Mouse (Mus musculus) E14TG2a.4 (cell line): ENCODE measurements at regions not wholly inside any gene's neighbourhood (a gene's known extent, or its start where the extent isn't known, plus 50 kb on each side); places are given as distances from the start of the nearest gene placed in this dataset.

ENCODE experiments used
- H3K27me3 ChIP-seq: 2 replicates; pipeline ENCODE4 v1.6.1; 2014; ENCODE audit warnings: low read length, control low read depth; ENCODE audit not compliant: insufficient read depth
- H3K36me3 ChIP-seq: 2 replicates; pipeline ENCODE4 v1.6.1; 2014; ENCODE audit warnings: low read length, control low read depth; ENCODE audit not compliant: insufficient read depth
- H3K4me1 ChIP-seq: replicated peaks from 2 replicates; pipeline ENCODE4 v1.6.1; 2014; ENCODE audit warnings: low read depth, low read length, control low read depth
- H3K4me3 ChIP-seq: replicated peaks from 2 replicates; pipeline ENCODE4 v1.5.1; 2014; ENCODE audit warnings: mild to moderate bottlenecking, low read length
- H3K9me3 ChIP-seq: 2 replicates; pipeline ENCODE4 v1.6.1; 2014; ENCODE audit warnings: low read length, control low read depth
- CTCF ChIP-seq: conservative IDR thresholded peaks from 2 replicates; pipeline ENCODE4 v1.5.1; 2014; ENCODE audit warnings: low read length
- NANOG ChIP-seq: IDR thresholded peaks from 2 replicates; pipeline ENCODE4 v1.6.1; 2014; ENCODE audit warnings: borderline replicate concordance, low read length, mixed read lengths
- POU5F1 ChIP-seq: IDR thresholded peaks from 2 replicates; pipeline ENCODE4 v1.6.1; 2014; ENCODE audit warnings: low read length, borderline replicate concordance

DNA sequence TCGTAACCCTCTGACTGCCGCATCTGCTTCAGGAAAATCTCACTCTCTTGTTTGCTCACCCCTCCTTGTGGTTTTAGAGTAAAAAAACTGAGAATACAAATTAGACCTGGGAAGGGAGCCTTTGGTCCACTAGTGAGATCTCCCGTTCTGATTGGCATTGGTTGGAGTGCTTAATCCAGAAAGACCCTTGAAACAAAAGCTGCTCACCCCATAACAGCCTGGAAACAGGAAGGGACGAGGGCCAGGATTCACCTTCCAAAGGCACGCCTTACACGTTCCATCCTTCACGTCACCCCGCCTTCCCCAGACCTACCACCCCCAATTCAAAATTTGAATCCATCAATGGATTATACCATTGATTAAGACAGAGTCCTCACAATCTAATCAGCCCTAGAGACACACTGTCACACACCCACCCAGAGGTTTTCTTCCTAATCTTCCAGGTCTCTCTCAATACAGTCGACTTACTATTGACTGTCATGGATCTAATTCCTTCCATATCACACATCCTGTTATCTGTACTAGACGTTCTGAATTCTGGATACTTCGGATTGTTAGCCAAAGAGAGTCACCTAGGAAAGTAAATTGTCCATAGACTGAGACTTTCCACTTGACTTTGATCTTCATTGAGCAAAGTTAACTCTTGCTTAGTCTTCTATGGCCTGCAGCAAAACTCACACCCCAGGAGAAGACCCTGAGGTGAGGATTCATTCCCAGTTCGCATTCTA is 94.1 kb upstream of the Cpm start:
- no peak for TF ChIP-seq NANOG
- no peak for TF ChIP-seq POU5F1
- TF ChIP-seq CTCF = no peak
- Histone ChIP-seq H3K9me3 (no peaks in the 10 kb centered on the region), H3K27me3 (no peaks in the 10 kb centered on the region), H3K36me3 (no peaks in the 10 kb centered on the region), H3K4me1 (no peaks in the 10 kb centered on the region), H3K4me3 (no peak overlapping the region)

DNA sequence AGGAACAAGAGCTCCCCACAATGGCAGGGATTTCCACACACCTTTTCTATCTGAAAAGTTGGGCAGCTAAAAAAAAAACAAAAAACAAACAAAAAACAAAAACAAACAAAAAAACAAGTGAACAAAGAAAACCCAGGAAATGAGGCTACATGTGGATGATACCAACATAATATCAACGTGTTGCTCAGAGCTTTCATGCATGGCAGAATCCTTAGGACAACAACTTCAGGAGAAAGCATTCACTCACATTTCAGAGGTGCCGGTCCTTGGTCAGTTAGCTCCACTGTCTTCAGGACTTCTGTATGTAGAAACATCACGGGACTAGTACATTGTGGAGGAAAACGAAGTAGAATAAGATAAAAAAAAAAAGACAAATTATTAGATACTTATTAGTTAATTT is 94.8 kb upstream of the Cpm start:
- H3K4me3 ChIP-seq = no peak overlapping the region
- H3K27me3 ChIP-seq = no peaks in the 10 kb centered on the region
- no peaks in the 10 kb centered on the region for H3K36me3 ChIP-seq
- TF ChIP-seq POU5F1 = no peak
- no peak for TF ChIP-seq NANOG
- TF ChIP-seq CTCF = no peak
- H3K4me1 ChIP-seq = no peaks in the 10 kb centered on the region
- no peaks in the 10 kb centered on the region for H3K9me3 ChIP-seq

- no peaks in the 10 kb centered on the region for H3K4me1 ChIP-seq
- H3K4me3 ChIP-seq = no peak overlapping the region
- TF ChIP-seq CTCF = no peak
- no peak for TF ChIP-seq NANOG
- TF ChIP-seq POU5F1 = no peak
- no peaks in the 10 kb centered on the region for H3K27me3 ChIP-seq
- no peaks in the 10 kb centered on the region for H3K36me3 ChIP-seq
- no peaks in the 10 kb centered on the region for H3K9me3 ChIP-seq
These were observed 95.5 kb upstream of the Cpm start for GRCm38 (mm10) chr10:117533541-117534386.

GRCm38 (mm10) chr10:117532750-117533540 is 96.4 kb upstream of the Cpm start:
- no peak for TF ChIP-seq CTCF
- no peak for TF ChIP-seq NANOG
- no peak for TF ChIP-seq POU5F1
- no peaks in the 10 kb centered on the region for H3K4me1 ChIP-seq
- H3K9me3 ChIP-seq = no peaks in the 10 kb centered on the region
- H3K4me3 ChIP-seq = no peak overlapping the region
- no peaks in the 10 kb centered on the region for H3K27me3 ChIP-seq
- no peaks in the 10 kb centered on the region for H3K36me3 ChIP-seq

GRCm38 (mm10) chr10:117531798-117532747 is 97.2 kb upstream of the Cpm start:
- Histone ChIP-seq H3K9me3 (no peaks in the 10 kb centered on the region), H3K27me3 (no peaks in the 10 kb centered on the region), H3K4me3 (no peak overlapping the region), H3K4me1 (no peaks in the 10 kb centered on the region), H3K36me3 (no peaks in the 10 kb centered on the region)
- TF ChIP-seq NANOG (no peak), POU5F1 (no peak), CTCF (no peak)

DNA sequence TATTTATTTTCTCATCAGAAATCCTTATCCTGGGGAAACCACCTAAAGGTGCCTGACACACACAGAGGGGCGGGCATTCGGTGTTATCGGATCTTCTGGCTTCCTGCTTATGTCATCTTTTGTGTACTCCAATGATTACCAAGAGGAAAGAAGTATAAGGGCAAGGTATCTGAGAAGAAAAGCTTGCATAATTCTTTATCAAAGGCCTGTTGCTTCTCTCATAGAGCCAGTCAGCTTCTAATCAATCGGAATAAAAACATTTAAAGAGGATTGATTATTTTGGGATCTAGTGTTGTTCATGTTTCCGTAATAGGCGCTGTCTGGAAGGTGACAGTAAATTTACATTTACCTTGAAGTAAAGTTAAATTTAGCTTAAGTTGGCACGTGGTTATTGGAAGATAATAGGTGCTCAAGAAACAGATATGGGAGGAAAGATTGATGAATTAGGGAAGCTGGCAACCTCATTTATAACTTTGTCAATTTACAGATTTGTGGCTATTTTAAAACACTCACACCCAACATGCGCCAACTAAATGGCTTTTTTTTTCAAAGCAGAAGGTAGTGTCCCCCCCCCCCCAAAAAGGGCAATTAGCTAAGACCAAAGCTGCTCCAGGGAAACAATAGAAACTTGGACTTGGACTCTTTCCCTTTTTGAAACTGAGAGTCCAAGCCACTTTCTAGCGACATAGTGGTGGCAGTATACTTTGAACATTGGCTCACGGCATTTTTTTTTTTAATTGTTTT is 98.3 kb upstream of the Cpm start:
- Histone ChIP-seq H3K4me1 (no peaks in the 10 kb centered on the region), H3K4me3 (no peak overlapping the region), H3K36me3 (no peaks in the 10 kb centered on the region), H3K9me3 (no peaks in the 10 kb centered on the region), H3K27me3 (no peaks in the 10 kb centered on the region)
- no peak for TF ChIP-seq NANOG
- TF ChIP-seq CTCF = no peak
- TF ChIP-seq POU5F1 = no peak

- H3K36me3 ChIP-seq = no peaks in the 10 kb centered on the region
- no peaks in the 10 kb centered on the region for H3K4me1 ChIP-seq
- no peaks in the 10 kb centered on the region for H3K9me3 ChIP-seq
- TF ChIP-seq NANOG = no peak
- TF ChIP-seq POU5F1 = no peak
- no peak for TF ChIP-seq CTCF
- H3K4me3 ChIP-seq = no peak overlapping the region
- H3K27me3 ChIP-seq = no peaks in the 10 kb centered on the region
These were observed 99.1 kb upstream of the Cpm start for GRCm38 (mm10) chr10:117530007-117530858.
